Mouse (Mus musculus): Measurements from ENCODE around the gene Ppp2r5d.

- TF ChIP-seq CTCF (IDR thresholded peaks at IDR 0.05; ENCODE audit: extremely low read depth, insufficient read depth, insufficient read length, insufficient replicate concordance) = no peak
- no peak for TF ChIP-seq POLR2A (IDR thresholded peaks at IDR 0.05; ENCODE audit: low read depth, low read length)
Observed at GRCm38 (mm10) chr17:46725731-46726645, 21.1 kb upstream of the Ppp2r5d start.

All from spleen, adult 2 months (tissue).